Mouse (Mus musculus) forebrain, embryonic 16.5 days (tissue): ENCODE measurements around the gene Snurf. TPM values are rescaled to one million over a fixed set of nuclear protein-coding genes. Genes with fewer than 3 reads are reported as not detected.

Experiments
- polyA plus RNA-seq: library from polyadenylated mRNA; unstranded; fragments of >200 nt; fragmentation: Nextera tagmentation; extraction: Ambion mirVana; gene quantifications from 2 replicates; pipeline ENCODE4 v1.2.1, GENCODE M21; 2015

Gene Snurf
- polyA plus RNA-seq, 1 experiment from 2014 or later, result 455 TPM

Other genes starting within 250 kb of the Snurf start
- gene Gm38393, start within 50 bp of the Snurf start, polyA plus RNA-seq, result 2.3 and 2.5 TPM in 2 replicates
- 467 and 583 TPM in 2 replicates for gene Snrpn, start 135.2 kb upstream of the Snurf start, polyA plus RNA-seq